Mouse (Mus musculus): Measurements from ENCODE around the gene Folr1.

Folr1 gene

GRCm38 (mm10) chr7:101868241-101869162 lies 2.1 kb downstream of the Folr1 start:
- in situ Hi-C loops (cut with MseI, MboI): no loop called here

- in situ Hi-C loops (cut with MseI, MboI): no loop called here
Measured at GRCm38 (mm10) chr7:101867482-101867881, 3.1 kb downstream of the Folr1 start.

- in situ Hi-C loops (cut with MseI, MboI): no loop called here
Measured at GRCm38 (mm10) chr7:101866491-101867265, 3.9 kb downstream of the Folr1 start.

- in situ Hi-C loops (cut with MseI, MboI): no loop called here
Measured at GRCm38 (mm10) chr7:101863415-101863814, 7.2 kb downstream of the Folr1 start, which contains the start of gene Anapc15. Gene Anapc15, plus strand, starts transcription at chr7:101863715.

- in situ Hi-C loops (cut with MseI, MboI): no loop called here
Measured at GRCm38 (mm10) chr7:101862291-101862690, 8.3 kb downstream of the Folr1 start.

GRCm38 (mm10) chr7:101860978-101861377 lies 9.6 kb downstream of the Folr1 start:
- in situ Hi-C loops (cut with MseI, MboI): no loop called here

- in situ Hi-C loops (cut with MseI, MboI): loop anchor here in 1 of 2 experiments (5.0 kb wide), 1 partner anchor 34 kb away; no protein-coding TSS in a partner anchor
Measured at GRCm38 (mm10) chr7:101858362-101858761, 12.2 kb downstream of the Folr1 start.

GRCm38 (mm10) chr7:101857094-101857493 lies 13.5 kb downstream of the Folr1 start, which contains the start of gene Folr2:
Gene Folr2, minus strand, starts transcription at chr7:101857194.
- in situ Hi-C loops (cut with MseI, MboI): loop anchor here in 1 of 2 experiments (5.0 kb wide), 1 partner anchor 35 kb away; no protein-coding TSS in a partner anchor

GRCm38 (mm10) chr7:101853816-101854215 lies 16.8 kb downstream of the Folr1 start:
- in situ Hi-C loops (cut with MseI, MboI): no loop called here

GRCm38 (mm10) chr7:101852846-101853245 lies 17.7 kb downstream of the Folr1 start:
- in situ Hi-C loops (cut with MseI, MboI): no loop called here

GRCm38 (mm10) chr7:101851689-101852088 lies 18.9 kb downstream of the Folr1 start:
- in situ Hi-C loops (cut with MseI, MboI): no loop called here

GRCm38 (mm10) chr7:101847934-101848333 lies 22.7 kb downstream of the Folr1 start:
- in situ Hi-C loops (cut with MseI, MboI): no loop called here

GRCm38 (mm10) chr7:101844186-101844585 lies 26.4 kb downstream of the Folr1 start:
- in situ Hi-C loops (cut with MseI, MboI): no loop called here

- in situ Hi-C loops (cut with MseI, MboI): no loop called here
Measured at GRCm38 (mm10) chr7:101837606-101838471, 32.7 kb downstream of the Folr1 start, which contains the start of gene Inppl1. Gene Inppl1, minus strand, starts transcription at chr7:101838229.

GRCm38 (mm10) chr7:101837154-101837605 lies 33.4 kb downstream of the Folr1 start:
- in situ Hi-C loops (cut with MseI, MboI): no loop called here

GRCm38 (mm10) chr7:101836271-101837153 lies 34.1 kb downstream of the Folr1 start:
- in situ Hi-C loops (cut with MseI, MboI): no loop called here

GRCm38 (mm10) chr7:101835457-101836109 lies 35.0 kb downstream of the Folr1 start:
- in situ Hi-C loops (cut with MseI, MboI): no loop called here

GRCm38 (mm10) chr7:101834903-101835302 lies 35.7 kb downstream of the Folr1 start:
- in situ Hi-C loops (cut with MseI, MboI): no loop called here

- in situ Hi-C loops (cut with MseI, MboI): no loop called here
Measured at GRCm38 (mm10) chr7:101833916-101834584, 36.5 kb downstream of the Folr1 start.
